Mouse (Mus musculus) lung, adult 2 months (tissue): ENCODE measurements around the gene Gm47283. TPM values are rescaled to one million over a fixed set of nuclear protein-coding genes. Genes with fewer than 3 reads are reported as not detected.
"Not testable (repeated sequence)": the region's sequence is repeated elsewhere in the genome, so short reads cannot be mapped to it uniquely, and the experiment has no call there.

Experiments
- DNase-seq: peaks from one replicate; pipeline ENCODE4 v3.0.0; 2022
- H3K4me1 ChIP-seq: fragments of 200-500 bp; 2 replicates; pipeline ENCODE4 v1.6.1; 2011; ENCODE audit warnings: low read length; ENCODE audit not compliant: control insufficient read depth, insufficient read depth
- H3K4me3 ChIP-seq: fragments of 200-500 bp; replicated peaks from 2 replicates; pipeline ENCODE3; 2011; ENCODE audit warnings: low read depth, mild to moderate bottlenecking, control low read depth, low read length; ENCODE audit errors: extremely low read depth
- CTCF ChIP-seq: fragments of 200-500 bp; IDR thresholded peaks from 2 replicates; pipeline ENCODE4 v1.5.1; 2011; ENCODE audit warnings: mild to moderate bottlenecking, low read length, control low read depth; ENCODE audit not compliant: insufficient read depth
- POLR2A ChIP-seq: fragments of 200-500 bp; IDR thresholded peaks from 2 replicates; pipeline ENCODE4 v1.6.1; 2011; ENCODE audit warnings: low read depth, mild to moderate bottlenecking, control low read depth, low read length, borderline replicate concordance; ENCODE audit errors: extremely low read depth
- WGBS: fragments of 180-500 bp; shearing (Covaris S2); methylation state at CpG from one replicate; pipeline ENCODE4 v1.1.7; 2018; 5-methylcytosine and 5-hydroxymethylcytosine counted together
- polyA plus RNA-seq: library from polyadenylated mRNA; depleted of rRNA; stranded (reverse); fragments of >200 nt; gene quantifications from 2 replicates; pipeline ENCODE4 v1.2.3, GENCODE M21; 2012; rRNA removed

Gene Gm47283
- polyA plus RNA-seq, result not detected in 2 replicates

GRCm38 (mm10) chrY:90784438-90784837 is at the start of gene Gm47283:
TSS of gene Gm47283 (plus strand) at chrY:90784738.
- no CpG with 5 or more reads among the region's 48 CpGs for WGBS
- not testable (repeated sequence) for DNase-seq, H3K4me1 ChIP-seq, H3K4me3 ChIP-seq

GRCm38 (mm10) chrY:90735181-90735895 is 49.2 kb upstream of the Gm47283 start:
- not testable (repeated sequence) for H3K4me1 ChIP-seq, H3K4me3 ChIP-seq, DNase-seq
- WGBS, result no CpG with 5 or more reads among the region's 5 CpGs

GRCm38 (mm10) chrY:90736217-90737000 is 48.1 kb upstream of the Gm47283 start:
- not testable (repeated sequence) for H3K4me1 ChIP-seq, H3K4me3 ChIP-seq, DNase-seq
- WGBS, result 73% methylated on average over 2 of the region's 9 CpGs

- 57% methylated on average over 4 of the region's 7 CpGs for WGBS
- DNase-seq, result no peak
- TF ChIP-seq CTCF (no peak), POLR2A (no peak)
- no peaks in the 10 kb centered on the region for H3K4me1 ChIP-seq
- no peak overlapping the region for H3K4me3 ChIP-seq
Observed at GRCm38 (mm10) chrY:90737606-90738430, 46.7 kb upstream of the Gm47283 start.

GRCm38 (mm10) chrY:90738431-90738680 is 46.2 kb upstream of the Gm47283 start:
- no peak for DNase-seq
- Histone ChIP-seq H3K4me3 (no peak overlapping the region), H3K4me1 (no peaks in the 10 kb centered on the region)
- TF ChIP-seq POLR2A, result no peak
- no peak for TF ChIP-seq CTCF
- 58% methylated on average over 1 of the region's 1 CpGs for WGBS

- H3K4me3 ChIP-seq, H3K4me1 ChIP-seq: not testable (repeated sequence)
- DNase-seq, result peak; percentile 17
- WGBS, result 71% methylated on average over 28 of the region's 28 CpGs
Observed at GRCm38 (mm10) chrY:90738841-90739530, 45.6 kb upstream of the Gm47283 start.

- not testable (repeated sequence) for H3K4me1 ChIP-seq, H3K4me3 ChIP-seq
- 58% methylated on average over 11 of the region's 11 CpGs for WGBS
- DNase-seq, result peak; percentile 38
Observed at GRCm38 (mm10) chrY:90739531-90740012, 45.0 kb upstream of the Gm47283 start.

- no peak for TF ChIP-seq POLR2A
- no peak for TF ChIP-seq CTCF
- peak; percentile 29 for DNase-seq
- no peak overlapping the region for H3K4me3 ChIP-seq
- H3K4me1 ChIP-seq, result no peaks in the 10 kb centered on the region
- WGBS, result 49% methylated on average over 14 of the region's 14 CpGs
Observed at GRCm38 (mm10) chrY:90740013-90740561, 44.5 kb upstream of the Gm47283 start.

- DNase-seq, H3K4me1 ChIP-seq, H3K4me3 ChIP-seq: not testable (repeated sequence)
- 77% methylated on average over 38 of the region's 38 CpGs for WGBS
Observed at GRCm38 (mm10) chrY:90741006-90741405, 43.5 kb upstream of the Gm47283 start.

GRCm38 (mm10) chrY:90741452-90742260 is 42.9 kb upstream of the Gm47283 start:
- not testable (repeated sequence) for H3K4me1 ChIP-seq, H3K4me3 ChIP-seq
- WGBS, result 83% methylated on average over 42 of the region's 43 CpGs
- peak; percentile 9 for DNase-seq

GRCm38 (mm10) chrY:90742261-90743052 is 42.1 kb upstream of the Gm47283 start:
- H3K4me3 ChIP-seq, DNase-seq, H3K4me1 ChIP-seq: not testable (repeated sequence)
- 84% methylated on average over 49 of the region's 49 CpGs for WGBS

GRCm38 (mm10) chrY:90743053-90743810 is 41.3 kb upstream of the Gm47283 start:
- H3K4me1 ChIP-seq, DNase-seq, H3K4me3 ChIP-seq: not testable (repeated sequence)
- 77% methylated on average over 35 of the region's 46 CpGs for WGBS
